Comparison of ENCODE assay signal across 14 mouse cellular contexts in genomic region chr2:51110271-51110670, GRCm38 (mm10). TPM values are rescaled to one million over a fixed set of nuclear protein-coding genes. Genes with fewer than 3 reads are reported as not detected.
DNase-seq lines count a peak whose midpoint lies in the region; ATAC-seq lines count a peak whose summit lies in the region.
"Had no signal": no experiment of that assay in that cellular context is flagged by ENCODE, and none has a peak within 500 bp of the region (broad histone marks: within the 10 kb centered on the region; RNA-seq: fewer than 3 reads in every experiment).

No protein-coding gene starts in this region.

- DNase-seq in adrenal gland, adult (ENCODE audit: inconsistent age in 2 of 2, low spot score in 1 of 2) = peak; percentile 31 to 73
- no peak for DNase-seq in adrenal gland, postnatal 4 days (ENCODE audit: low spot score in 2 of 2)
- peak; percentile 25 to 29 for DNase-seq in heart, postnatal 10 days
- DNase-seq in midbrain, embryonic 14.5 days = peak; percentile 21
- DNase-seq in lung, postnatal 36 days = peak; percentile 40
- DNase-seq in hindbrain, embryonic 14.5 days (ENCODE audit: low spot score) = no peak
- DNase-seq: retina, postnatal 1 day; thymus, adult 2 months had no signal

- no peak overlapping the region for H3K4me3 ChIP-seq in heart, embryonic 12.5 days
- no peak overlapping the region for H3K4me3 ChIP-seq in midbrain, embryonic 14.5 days (replicated peaks; ENCODE audit: low read depth, low read length)
- H3K4me3 ChIP-seq in midbrain, embryonic 15.5 days = no peak overlapping the region
- H3K4me3 ChIP-seq in hindbrain, embryonic 14.5 days (replicated peaks; ENCODE audit: low read length) = no peak overlapping the region
- H3K4me3 ChIP-seq: forebrain, embryonic 13.5 days; midbrain, embryonic 10.5 days; neural tube, embryonic 12.5 days had no signal

- intact Hi-C loops in heart, postnatal 10 days (cut with DNase I) = no loop called here

- H3K36me3 ChIP-seq in heart, embryonic 12.5 days = no peaks in the 10 kb centered on the region
- H3K36me3 ChIP-seq in midbrain, embryonic 14.5 days (ENCODE audit: control insufficient read depth, insufficient read depth, low read length) = no peaks in the 10 kb centered on the region
- H3K36me3 ChIP-seq in midbrain, embryonic 15.5 days (replicated peaks) = no peaks in the 10 kb centered on the region
- no peaks in the 10 kb centered on the region for H3K36me3 ChIP-seq in hindbrain, embryonic 14.5 days (replicated peaks; ENCODE audit: control insufficient read depth, insufficient read depth)
- H3K36me3 ChIP-seq: midbrain, embryonic 10.5 days; neural tube, embryonic 12.5 days had no signal

- H3K27ac ChIP-seq in heart, embryonic 12.5 days (ENCODE audit: poor library complexity, severe bottlenecking) = no peak overlapping the region
- H3K27ac ChIP-seq in midbrain, embryonic 14.5 days (replicated peaks; ENCODE audit: low read depth, low read length) = no peak overlapping the region
- no peak overlapping the region for H3K27ac ChIP-seq in midbrain, embryonic 15.5 days
- H3K27ac ChIP-seq in hindbrain, embryonic 14.5 days = no peak overlapping the region
- H3K27ac ChIP-seq: forebrain, embryonic 13.5 days; liver, embryonic 14.5 days; midbrain, embryonic 10.5 days; neural tube, embryonic 12.5 days had no signal

- no peaks in the 10 kb centered on the region for H3K27me3 ChIP-seq in heart, embryonic 12.5 days (replicated peaks)
- no peaks in the 10 kb centered on the region for H3K27me3 ChIP-seq in midbrain, embryonic 14.5 days (ENCODE audit: control insufficient read depth, insufficient read depth, low read length)
- no peaks in the 10 kb centered on the region for H3K27me3 ChIP-seq in midbrain, embryonic 15.5 days (replicated peaks)
- no peaks in the 10 kb centered on the region for H3K27me3 ChIP-seq in hindbrain, embryonic 14.5 days (ENCODE audit: control insufficient read depth, insufficient read depth, low read length)
- H3K27me3 ChIP-seq: forebrain, embryonic 13.5 days; neural tube, embryonic 12.5 days had no signal

- no peak for ATAC-seq in heart, embryonic 12.5 days (ENCODE audit: insufficient number of reproducible peaks, low FRiP score)
- ATAC-seq in midbrain, embryonic 14.5 days (ENCODE audit: low FRiP score, low TSS enrichment) = no peak
- no peak for ATAC-seq in midbrain, embryonic 15.5 days (replicated peaks)
- no peak for ATAC-seq in hindbrain, embryonic 14.5 days (ENCODE audit: low FRiP score)
- ATAC-seq: forebrain, embryonic 13.5 days had no signal

- 54% methylated on average over 2 of the region's 2 CpGs for WGBS in heart, embryonic 12.5 days
- WGBS in midbrain, embryonic 14.5 days = 68% methylated on average over 2 of the region's 2 CpGs
- 73% methylated on average over 2 of the region's 2 CpGs for WGBS in midbrain, embryonic 15.5 days
- 57% methylated on average over 2 of the region's 2 CpGs for WGBS in hindbrain, embryonic 14.5 days

- no peaks in the 10 kb centered on the region for H3K9me3 ChIP-seq in heart, embryonic 12.5 days (replicated peaks)
- H3K9me3 ChIP-seq in midbrain, embryonic 14.5 days (ENCODE audit: control insufficient read depth, low read length) = no peaks in the 10 kb centered on the region
- no peaks in the 10 kb centered on the region for H3K9me3 ChIP-seq in midbrain, embryonic 15.5 days
- H3K9me3 ChIP-seq in hindbrain, embryonic 14.5 days (ENCODE audit: control insufficient read depth, low read length) = no peaks in the 10 kb centered on the region
- H3K9me3 ChIP-seq: forebrain, embryonic 13.5 days; midbrain, embryonic 10.5 days; neural tube, embryonic 12.5 days had no signal

- H3K9ac ChIP-seq in heart, embryonic 12.5 days = no peak overlapping the region
- H3K9ac ChIP-seq in midbrain, embryonic 14.5 days (replicated peaks; ENCODE audit: low read length) = no peak overlapping the region
- no peak overlapping the region for H3K9ac ChIP-seq in midbrain, embryonic 15.5 days
- no peak overlapping the region for H3K9ac ChIP-seq in hindbrain, embryonic 14.5 days
- H3K9ac ChIP-seq: forebrain, embryonic 13.5 days; liver, embryonic 14.5 days; neural tube, embryonic 12.5 days had no signal

- no peak overlapping the region for H3K4me2 ChIP-seq in heart, embryonic 12.5 days
- H3K4me2 ChIP-seq in midbrain, embryonic 14.5 days (ENCODE audit: low read length) = no peak overlapping the region
- H3K4me2 ChIP-seq in midbrain, embryonic 15.5 days = no peak overlapping the region
- H3K4me2 ChIP-seq in hindbrain, embryonic 14.5 days (replicated peaks) = no peak overlapping the region
- H3K4me2 ChIP-seq: forebrain, embryonic 13.5 days; neural tube, embryonic 12.5 days had no signal

- no peaks in the 10 kb centered on the region for H3K4me1 ChIP-seq in heart, embryonic 12.5 days (replicated peaks)
- H3K4me1 ChIP-seq in midbrain, embryonic 14.5 days (ENCODE audit: control insufficient read depth, insufficient read depth, low read length) = no peaks in the 10 kb centered on the region
- no peaks in the 10 kb centered on the region for H3K4me1 ChIP-seq in midbrain, embryonic 15.5 days
- H3K4me1 ChIP-seq in hindbrain, embryonic 14.5 days (replicated peaks; ENCODE audit: control insufficient read depth, insufficient read depth, low read length) = no peaks in the 10 kb centered on the region
- H3K4me1 ChIP-seq: forebrain, embryonic 13.5 days; midbrain, embryonic 10.5 days; neural tube, embryonic 12.5 days had no signal

RNA-seq across cellular contexts. Expression of gene Rnd3, which starts 38.6 kb away (rescaled TPM):
- total RNA-seq in adrenal gland, postnatal 4 days (2021) = 10 to 100 TPM; 49.6 to 53.4 TPM
- total RNA-seq in heart, postnatal 10 days (2021) = 10 to 100 TPM; 24.6 to 28.1 TPM
- 38.2 and 40.2 TPM in 2 replicates for polyA plus RNA-seq in heart, embryonic 12.5 days (2016; fragmentation: Nextera tagmentation; extraction: Ambion mirVana)
- polyA plus RNA-seq in midbrain, embryonic 14.5 days (2014; fragmentation: Nextera tagmentation; extraction: Ambion mirVana) = 210 and 322 TPM in 2 replicates
- 177 and 182 TPM in 2 replicates for polyA plus RNA-seq in midbrain, embryonic 15.5 days (2015; fragmentation: Nextera tagmentation; extraction: Ambion mirVana)
- polyA plus RNA-seq in hindbrain, embryonic 14.5 days (2014; fragmentation: Nextera tagmentation; extraction: Ambion mirVana) = 125 and 150 TPM in 2 replicates

Comparison
In these comparisons a context has a peak if more than half of its experiments do, and no peak if none do; other contexts are left out.
1. DNase-seq: peak in adrenal gland, adult (2 of 2), heart, postnatal 10 days (2 of 2), midbrain, embryonic 14.5 days (single experiment) and lung, postnatal 36 days (single experiment); none in adrenal gland, postnatal 4 days (0 of 2) and hindbrain, embryonic 14.5 days (single experiment).